Mouse (Mus musculus) heart, adult 2 months (tissue): ENCODE measurements around the gene Cp.

ENCODE experiments used
- CTCF ChIP-seq: fragments of 200-600 bp; IDR thresholded peaks from 2 replicates; pipeline ENCODE4 v1.8.1; 2022; ENCODE audit warnings: antibody characterized with exemption, mild to moderate bottlenecking, moderate library complexity
- EP300 ChIP-seq: fragments of 200-500 bp; IDR thresholded peaks from 2 replicates; pipeline ENCODE4 v1.6.1; 2011; ENCODE audit warnings: low read depth, low read length, control low read depth; ENCODE audit not compliant: insufficient read depth
- POLR2A ChIP-seq: fragments of 200-500 bp; IDR thresholded peaks from 2 replicates; pipeline ENCODE4 v1.6.1; 2011; ENCODE audit warnings: mild to moderate bottlenecking, low read depth, low read length, control low read depth; ENCODE audit not compliant: insufficient read depth

- TF ChIP-seq EP300 (no peak), CTCF (no peak), POLR2A (no peak)
Observed at GRCm38 (mm10) chr3:20000806-20001205, 44.0 kb downstream of the Cp start.
